Mouse (Mus musculus) heart, embryonic 14.5 days (tissue): ENCODE measurements around the gene Myo15b. TPM values are rescaled to one million over a fixed set of nuclear protein-coding genes. Genes with fewer than 3 reads are reported as not detected.

Experiments used
- ATAC-seq: fragments of 200-750 bp; cut with Nextera tagmentation; 2 replicates; pipeline ENCODE4 v1.8.0; 2017; ENCODE audit warnings: low read depth, moderate TSS enrichment; ENCODE audit not compliant: insufficient number of reproducible peaks, insufficient read depth, low FRiP score
- H3K27ac ChIP-seq, 2 experiments: fragments of 200-500 bp in 1 of 2; fragments of 300-500 bp in 1 of 2; sonication (generic) in 1 of 2; replicated peaks in 1 of 2; 2 replicates each; pipeline ENCODE4 v1.5.1; 2012 to 2014; ENCODE audit warnings: low read depth in 2 of 2, low read length in 2 of 2, control low read depth in 1 of 2, mild to moderate bottlenecking in 1 of 2, mixed read lengths in 1 of 2; ENCODE audit not compliant: control insufficient read depth in 1 of 2, insufficient read depth in 1 of 2
- H3K27me3 ChIP-seq: fragments of 300-500 bp; sonication (generic); 2 replicates; pipeline ENCODE4 v1.6.1; 2014; ENCODE audit warnings: mild to moderate bottlenecking, low read length, control low read depth; ENCODE audit not compliant: control insufficient read depth, insufficient read depth
- H3K36me3 ChIP-seq: fragments of 300-500 bp; sonication (generic); 2 replicates; pipeline ENCODE4 v1.6.1; 2014; ENCODE audit warnings: mild to moderate bottlenecking, control low read depth, low read length, mixed read lengths; ENCODE audit not compliant: control insufficient read depth, insufficient read depth
- H3K4me1 ChIP-seq, 2 experiments: fragments of 200-500 bp in 1 of 2; fragments of 300-500 bp in 1 of 2; sonication (generic) in 1 of 2; 2 replicates each; pipeline ENCODE4 v1.6.1; 2012 to 2014; ENCODE audit warnings: low read length in 2 of 2, control low read depth in 1 of 2, mixed read lengths in 1 of 2; ENCODE audit not compliant: control insufficient read depth in 2 of 2, insufficient read depth in 2 of 2
- H3K4me2 ChIP-seq: fragments of 300-500 bp; sonication (generic); 2 replicates; pipeline ENCODE4 v1.6.1; 2014; ENCODE audit warnings: mild to moderate bottlenecking, low read length
- H3K4me3 ChIP-seq, 2 experiments: fragments of 200-500 bp in 1 of 2; fragments of 300-500 bp in 1 of 2; sonication (generic) in 1 of 2; 2 replicates each; pipeline ENCODE4 v1.5.1; 2012 to 2014; ENCODE audit warnings: low read length in 2 of 2, mild to moderate bottlenecking in 2 of 2, control low read depth in 1 of 2, low read depth in 1 of 2, moderate library complexity in 1 of 2; ENCODE audit not compliant: control insufficient read depth in 1 of 2, insufficient read depth in 1 of 2
- H3K9ac ChIP-seq: fragments of 300-500 bp; sonication (generic); 2 replicates; pipeline ENCODE4 v1.6.1; 2014; ENCODE audit warnings: mild to moderate bottlenecking, low read length
- H3K9me3 ChIP-seq: fragments of 300-500 bp; sonication (generic); 2 replicates; pipeline ENCODE4 v1.6.1; 2016; ENCODE audit warnings: low read length, control low read depth; ENCODE audit not compliant: control insufficient read depth
- WGBS: fragments of 180-500 bp; shearing (Covaris S2); extraction: QIAGEN DNeasy Blood & Tissue Kit; methylation state at CpG from one replicate; pipeline ENCODE4 v1.1.7; 2014; 5-methylcytosine and 5-hydroxymethylcytosine counted together
- polyA plus RNA-seq: library from polyadenylated mRNA; unstranded; fragments of >200 nt; fragmentation: Nextera tagmentation; extraction: Ambion mirVana; gene quantifications from 2 replicates; pipeline ENCODE4 v1.2.1, GENCODE M21; 2014

The Myo15b gene
- polyA plus RNA-seq, 1 experiment from 2014 or later, result 0.22 TPM

GRCm38 (mm10) chr11:115824813-115825212 lies 33.4 kb upstream of the Myo15b start:
- Histone ChIP-seq H3K4me1 (peaks cover 23 to 25% of the 10 kb centered on the region in 2 experiments), H3K27ac (no peak overlapping the region), H3K9ac (peak overlapping the region; percentile 80), H3K27me3 (no peaks in the 10 kb centered on the region), H3K4me3 (peak overlapping the region; percentile 76 to 82), H3K4me2 (peak overlapping the region; percentile 98), H3K9me3 (no peaks in the 10 kb centered on the region), H3K36me3 (peaks cover 32% of the 10 kb centered on the region)
- 16% methylated on average over 11 of the region's 11 CpGs for WGBS
- no peak for ATAC-seq

DNA sequence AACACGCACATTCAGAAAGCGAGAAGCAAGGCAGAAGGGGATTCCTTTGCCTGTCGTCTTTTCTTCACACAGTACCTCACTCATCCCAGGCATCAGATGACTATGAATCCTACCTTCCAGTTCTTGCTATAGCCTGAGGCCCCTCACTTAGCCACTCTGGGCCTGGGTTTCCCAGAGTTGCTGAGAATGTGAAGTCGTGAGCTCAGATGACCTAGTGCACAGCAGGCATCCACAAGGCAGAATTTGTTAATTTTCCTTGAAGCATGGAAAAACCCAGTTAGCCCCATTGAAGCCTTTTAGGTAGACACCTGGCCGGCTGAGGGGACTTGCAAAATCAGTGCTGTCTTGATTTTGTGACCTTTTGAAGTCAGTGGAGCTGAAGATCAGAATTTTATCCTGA lies 31.7 kb upstream of the Myo15b start:
- no peak overlapping the region for H3K9ac ChIP-seq
- 68% methylated on average over 5 of the region's 5 CpGs for WGBS
- peaks cover 36 to 39% of the 10 kb centered on the region in 2 experiments for H3K4me1 ChIP-seq
- no peak overlapping the region for H3K4me3 ChIP-seq
- H3K4me2 ChIP-seq, result no peak overlapping the region
- ATAC-seq, result no peak
- H3K27me3 ChIP-seq, result no peaks in the 10 kb centered on the region
- H3K9me3 ChIP-seq, result no peaks in the 10 kb centered on the region
- no peak overlapping the region for H3K27ac ChIP-seq
- H3K36me3 ChIP-seq, result peaks cover 15% of the 10 kb centered on the region

DNA sequence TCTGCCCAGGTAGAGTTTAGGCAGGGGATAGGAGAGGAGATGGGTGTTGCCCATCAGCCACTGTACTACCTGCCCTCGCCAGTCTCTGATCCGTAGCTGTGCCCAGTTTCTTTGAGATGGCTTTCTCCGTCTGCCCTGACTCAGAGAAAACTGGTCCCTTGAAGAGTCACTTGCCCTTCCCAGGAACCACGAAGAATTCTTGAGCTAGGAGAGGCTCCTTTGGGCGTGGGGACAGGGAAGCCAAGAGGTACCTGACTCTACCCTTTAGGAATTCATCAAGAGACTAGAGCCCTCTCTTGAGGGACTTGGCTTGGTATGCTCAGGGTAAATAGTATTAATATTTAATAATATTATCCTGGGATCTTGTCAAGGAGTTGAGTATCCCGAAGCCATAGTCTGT lies 30.6 kb upstream of the Myo15b start:
- Histone ChIP-seq H3K27ac (no peak overlapping the region), H3K4me2 (no peak overlapping the region), H3K4me1 (peaks cover 47 to 50% of the 10 kb centered on the region in 2 experiments), H3K36me3 (peaks cover 4% of the 10 kb centered on the region), H3K9ac (no peak overlapping the region), H3K27me3 (no peaks in the 10 kb centered on the region), H3K9me3 (no peaks in the 10 kb centered on the region), H3K4me3 (no peak overlapping the region)
- 80% methylated on average over 6 of the region's 6 CpGs for WGBS
- no peak for ATAC-seq

DNA sequence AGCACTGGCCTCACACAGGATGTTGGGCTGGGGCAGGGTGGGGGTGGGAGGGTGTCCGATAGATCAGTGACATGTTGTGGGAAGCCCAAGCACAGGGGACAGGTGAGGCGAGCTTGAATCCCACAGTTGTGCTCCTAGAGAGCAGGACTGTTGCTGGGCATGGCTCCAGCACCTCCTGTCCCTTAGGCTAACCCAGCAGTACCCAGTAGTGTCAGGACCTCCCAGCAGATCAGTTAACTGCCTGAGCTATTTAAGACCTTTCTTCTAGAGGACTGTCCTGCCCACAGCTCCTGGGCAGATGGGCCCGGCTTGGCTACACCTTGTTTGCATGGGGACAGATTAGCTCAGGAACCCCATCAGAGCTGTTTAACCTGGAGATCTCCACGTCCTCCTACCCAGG lies 29.2 kb upstream of the Myo15b start:
- H3K27ac ChIP-seq, result peak overlapping the region in 1 of 2 experiments; percentile 2; a peak in 1 of 4 replicates

GRCm38 (mm10) chr11:115830550-115831325 lies 27.5 kb upstream of the Myo15b start:
- Histone ChIP-seq H3K36me3 (no peaks in the 10 kb centered on the region), H3K27me3 (no peaks in the 10 kb centered on the region), H3K27ac (peak overlapping the region in 1 of 2 experiments; percentile 66; a peak in 2 of 4 replicates), H3K9ac (peak overlapping the region; percentile 26; the same call in 1 of the 2 replicates), H3K9me3 (no peaks in the 10 kb centered on the region), H3K4me3 (no peak overlapping the region), H3K4me1 (peaks cover 55 to 60% of the 10 kb centered on the region in 2 experiments), H3K4me2 (peak overlapping the region; percentile 28)
- no peak for ATAC-seq
- 23% methylated on average over 25 of the region's 25 CpGs for WGBS

More for the DNA sequence above, 29.2 kb upstream of the Myo15b start:
- H3K27me3 ChIP-seq, result no peaks in the 10 kb centered on the region
- WGBS, result 57% methylated on average over 4 of the region's 4 CpGs
- no peak for ATAC-seq
- no peak overlapping the region for H3K4me2 ChIP-seq
- no peaks in the 10 kb centered on the region for H3K36me3 ChIP-seq
- no peak overlapping the region for H3K9ac ChIP-seq
- peaks cover 57 to 64% of the 10 kb centered on the region in 2 experiments for H3K4me1 ChIP-seq
- H3K9me3 ChIP-seq, result no peaks in the 10 kb centered on the region
- H3K4me3 ChIP-seq, result no peak overlapping the region

GRCm38 (mm10) chr11:115831518-115831917 lies 26.7 kb upstream of the Myo15b start:
- no peaks in the 10 kb centered on the region for H3K36me3 ChIP-seq
- 35% methylated on average over 3 of the region's 3 CpGs for WGBS
- H3K27me3 ChIP-seq, result no peaks in the 10 kb centered on the region
- H3K4me2 ChIP-seq, result 0 out of 2 replicates have a peak overlapping the region, but pooled peaks have one; percentile 28
- H3K4me1 ChIP-seq, result peaks cover 56 to 61% of the 10 kb centered on the region in 2 experiments
- peak overlapping the region; percentile 42; the same call in 1 of the 2 replicates for H3K9ac ChIP-seq
- no peak for ATAC-seq
- peak overlapping the region in 1 of 2 experiments; percentile 84; a peak in 1 of 4 replicates for H3K27ac ChIP-seq
- no peak overlapping the region for H3K4me3 ChIP-seq
- H3K9me3 ChIP-seq, result no peaks in the 10 kb centered on the region

GRCm38 (mm10) chr11:115832064-115832463 lies 26.1 kb upstream of the Myo15b start:
- Histone ChIP-seq H3K36me3 (no peaks in the 10 kb centered on the region), H3K4me3 (no peak overlapping the region), H3K9ac (peak overlapping the region; percentile 53; the same call in 1 of the 2 replicates), H3K4me2 (peak overlapping the region; percentile 45), H3K9me3 (no peaks in the 10 kb centered on the region), H3K4me1 (peaks cover 61 to 66% of the 10 kb centered on the region in 2 experiments), H3K27ac (peak overlapping the region; percentile 52 to 84), H3K27me3 (no peaks in the 10 kb centered on the region)
- ATAC-seq, result no peak
- WGBS, result 52% methylated on average over 6 of the region's 6 CpGs
